Mouse (Mus musculus): ENCODE data around the gene Gm6614.
"Not testable (repeated sequence)": the region's sequence is repeated elsewhere in the genome, so short reads cannot be mapped to it uniquely, and the experiment has no call there.

Gene Gm6614

DNA sequence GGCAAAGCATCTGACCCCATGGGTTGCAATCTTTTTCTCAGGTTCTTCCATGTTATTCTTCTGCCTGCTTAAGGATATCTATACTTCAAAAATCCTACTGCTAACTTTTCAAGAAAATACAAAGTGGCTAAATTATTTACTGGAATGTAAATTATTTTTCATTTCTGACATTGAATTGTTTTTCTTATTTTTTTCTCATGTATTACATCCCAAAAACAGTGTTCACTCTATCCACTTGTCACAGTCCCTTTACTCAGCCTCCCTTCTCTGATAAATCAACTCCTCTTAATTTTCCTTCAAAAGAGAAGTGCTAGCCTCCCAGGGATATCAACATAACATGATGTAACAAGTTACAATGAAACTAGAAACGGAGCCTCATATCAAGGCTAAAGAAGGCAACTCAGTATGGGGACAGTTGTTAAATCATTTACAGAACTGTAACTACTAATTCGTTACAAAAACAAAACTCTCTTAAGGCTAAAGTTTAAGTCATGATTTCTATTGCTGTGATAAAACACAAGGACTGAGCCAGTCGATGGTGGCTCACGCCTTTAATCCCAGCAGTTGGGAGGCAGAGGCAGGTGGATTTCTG lies at the start of gene Gm6614:
Gm6614 (minus strand) TSS at position 51 of the 592 bp plus-strand sequence.
- no peak for DNase-seq (ENCODE audit: low read depth, low spot score)

DNA sequence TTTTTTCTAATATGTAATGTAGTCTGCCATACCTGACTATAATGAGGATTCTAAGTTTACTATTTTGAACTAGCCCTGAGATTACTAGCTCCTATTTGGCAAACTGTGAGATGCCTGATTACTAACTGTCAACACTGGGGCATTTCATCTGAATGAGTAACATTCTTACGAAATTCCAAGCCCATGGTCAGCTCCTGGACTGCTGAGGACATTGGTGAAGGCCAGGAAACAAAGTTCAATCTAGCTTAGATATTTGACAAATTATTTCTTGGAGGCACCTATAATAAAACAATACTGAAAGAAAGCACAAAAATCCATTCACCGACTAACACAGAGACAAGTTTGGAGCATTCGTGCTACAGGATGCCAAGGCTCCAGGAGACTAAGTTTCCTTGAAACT lies 47.1 kb upstream of the Gm6614 start:
- DNase-seq (ENCODE audit: low read depth, low spot score) = not testable (repeated sequence)

DNA sequence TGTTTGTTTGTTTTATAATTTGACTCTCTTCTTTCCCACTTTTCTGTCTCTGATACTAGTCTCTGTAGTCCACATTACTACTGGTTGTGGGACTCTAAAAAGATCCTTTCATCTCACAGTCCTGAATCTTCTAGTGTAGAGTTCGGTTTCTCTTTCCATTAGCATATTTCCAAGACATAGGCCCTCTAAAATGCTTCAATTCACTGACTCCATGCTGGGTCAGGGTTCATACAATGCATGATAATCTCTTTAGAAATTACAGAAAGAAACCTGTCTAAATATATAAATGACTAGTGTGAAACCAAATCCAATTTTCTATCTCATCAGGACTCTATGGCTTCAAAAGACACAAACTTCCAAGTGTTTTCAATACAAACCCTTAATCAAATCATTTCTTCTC lies 36.5 kb upstream of the Gm6614 start:
- no peak for DNase-seq (ENCODE audit: low read depth, low spot score)

DNA sequence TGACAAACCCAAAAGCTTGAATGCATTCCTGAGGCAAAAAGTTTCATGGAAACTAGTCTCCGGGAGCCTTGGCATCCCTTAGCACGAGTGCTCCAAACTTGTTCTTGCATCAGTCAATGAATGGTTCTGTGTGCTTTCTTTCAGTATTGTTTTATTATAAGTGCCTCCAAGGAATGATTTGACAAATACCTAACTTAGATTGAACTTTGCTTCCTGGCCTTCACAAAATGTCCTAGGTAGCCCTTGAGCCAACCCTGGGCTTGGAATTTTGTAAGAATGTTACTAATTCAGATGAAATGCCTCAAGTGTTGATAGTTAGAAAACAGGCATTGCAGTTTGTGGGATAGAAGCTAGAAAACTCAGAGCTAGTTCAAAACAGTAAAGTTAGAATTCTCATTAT lies 34.5 kb upstream of the Gm6614 start:
- DNase-seq (ENCODE audit: low read depth, low spot score) = no peak

DNA sequence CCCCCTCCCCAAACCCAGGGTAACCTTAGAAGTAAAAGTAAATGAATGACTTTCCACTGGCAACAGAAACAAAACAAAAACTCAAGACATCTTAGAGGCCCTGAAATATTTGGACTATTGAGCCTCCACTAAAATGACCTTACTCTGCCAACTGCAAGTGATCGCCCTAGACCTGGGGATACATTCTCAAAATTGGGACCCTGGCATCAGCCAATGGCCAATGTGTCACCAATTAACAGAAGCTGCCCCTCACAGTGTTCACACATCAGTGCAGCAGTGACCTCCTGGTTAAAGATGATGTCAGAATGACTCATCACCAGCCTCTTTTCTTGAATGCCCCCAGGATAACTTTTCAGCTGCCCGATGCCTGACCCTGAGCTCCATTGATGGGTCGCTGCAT lies 30.7 kb upstream of the Gm6614 start:
- DNase-seq (ENCODE audit: low read depth, low spot score) = no peak

DNA sequence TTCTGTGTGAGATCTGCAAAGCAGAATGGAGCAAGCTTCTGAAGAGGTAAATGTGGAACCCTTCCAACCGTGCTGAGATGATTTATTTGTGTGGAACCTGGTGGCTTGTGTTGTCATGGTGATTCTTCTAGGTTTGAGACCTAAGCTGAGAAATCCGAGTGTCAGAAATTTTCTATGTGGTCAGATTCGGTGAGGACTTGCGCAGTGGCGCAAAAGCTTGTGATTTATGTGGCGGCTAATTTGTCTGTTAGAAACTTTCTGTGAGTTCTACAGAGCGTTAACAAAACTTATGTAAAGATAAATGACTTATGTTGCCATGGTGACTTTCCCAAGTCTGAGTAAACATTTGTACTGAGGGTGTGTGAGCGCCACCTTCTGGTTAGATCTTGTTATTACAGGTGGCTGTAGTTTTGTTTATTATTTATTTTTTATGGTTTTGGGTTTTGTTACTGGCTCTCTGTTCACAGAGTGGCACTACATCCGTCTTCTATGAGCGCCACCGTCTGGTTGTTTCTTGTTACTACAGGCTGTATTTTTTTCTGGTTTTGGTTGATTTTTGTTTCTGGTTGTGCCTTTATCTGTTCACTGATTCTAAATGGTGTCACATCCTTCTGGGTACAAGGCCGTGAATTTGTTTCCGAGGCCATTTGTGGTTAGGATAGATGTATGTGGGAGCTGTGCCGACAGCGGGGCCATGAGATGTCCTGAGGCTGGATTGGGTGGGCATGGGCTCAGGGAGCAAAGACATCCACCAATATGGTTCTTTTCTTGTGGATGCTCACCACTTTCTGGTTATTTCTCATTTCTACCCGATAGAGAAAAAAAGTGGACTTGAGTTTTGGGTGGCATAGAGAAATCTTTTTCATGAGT lies 29.3 kb upstream of the Gm6614 start:
- no peak for DNase-seq (ENCODE audit: low read depth, low spot score)

DNA sequence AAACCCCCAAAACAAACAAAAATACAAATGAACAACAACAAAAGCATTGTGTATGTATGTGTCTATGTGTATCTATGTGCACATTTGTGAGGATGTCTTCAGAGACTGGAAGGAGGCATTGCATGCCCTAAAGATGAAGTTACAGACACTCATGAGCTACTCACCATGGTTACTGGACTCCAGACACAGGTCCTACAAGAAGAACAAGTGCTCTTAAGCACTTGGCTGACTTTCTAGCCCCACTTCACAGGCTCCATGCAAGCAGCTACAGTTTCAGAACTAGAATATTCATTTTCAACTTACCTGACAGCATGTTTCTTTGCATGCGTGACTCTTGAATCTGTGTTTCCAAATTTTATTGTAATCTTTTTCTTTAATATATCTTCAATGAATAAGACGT lies 24.6 kb upstream of the Gm6614 start:
- no peak for DNase-seq (ENCODE audit: low read depth, low spot score)

DNA sequence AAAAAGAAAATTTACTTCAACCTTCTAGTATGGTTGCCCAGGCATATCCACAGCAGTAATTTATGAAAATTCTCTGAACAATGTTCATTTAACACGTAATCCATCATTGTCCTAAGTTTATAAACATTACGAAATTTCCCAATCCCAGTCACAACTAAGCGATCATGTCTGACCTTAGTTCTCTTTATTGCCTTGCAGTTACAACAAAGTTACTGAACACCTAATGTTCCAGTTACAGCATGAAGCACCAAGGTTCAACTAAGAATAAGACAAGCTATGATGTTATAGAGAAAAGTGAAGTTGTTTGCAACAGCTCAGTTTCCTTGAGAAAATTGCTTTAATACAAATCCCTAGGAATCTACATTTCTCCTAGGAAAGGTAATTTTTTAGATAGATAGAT lies 10.5 kb upstream of the Gm6614 start:
- no peak for DNase-seq (ENCODE audit: low read depth, low spot score)

DNA sequence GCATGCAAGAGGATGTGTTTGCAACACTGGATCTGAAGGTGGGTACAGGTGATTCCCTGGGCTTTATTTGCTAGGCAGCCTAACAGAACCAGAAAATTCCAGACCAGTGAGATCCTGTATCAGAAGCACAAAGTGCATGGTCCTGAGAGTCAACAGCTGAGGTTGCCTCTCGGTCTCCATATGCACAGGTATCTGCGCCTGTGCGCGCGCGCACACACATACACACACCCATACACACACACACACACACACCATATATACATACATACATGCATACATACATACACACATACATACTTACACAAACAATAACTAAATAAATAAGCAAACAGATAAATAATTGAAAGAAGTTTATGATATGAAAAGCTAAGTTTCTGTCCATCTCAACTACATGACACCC lies 24.4 kb downstream of the Gm6614 start:
- DNase-seq (ENCODE audit: low read depth, low spot score) = no peak

DNA sequence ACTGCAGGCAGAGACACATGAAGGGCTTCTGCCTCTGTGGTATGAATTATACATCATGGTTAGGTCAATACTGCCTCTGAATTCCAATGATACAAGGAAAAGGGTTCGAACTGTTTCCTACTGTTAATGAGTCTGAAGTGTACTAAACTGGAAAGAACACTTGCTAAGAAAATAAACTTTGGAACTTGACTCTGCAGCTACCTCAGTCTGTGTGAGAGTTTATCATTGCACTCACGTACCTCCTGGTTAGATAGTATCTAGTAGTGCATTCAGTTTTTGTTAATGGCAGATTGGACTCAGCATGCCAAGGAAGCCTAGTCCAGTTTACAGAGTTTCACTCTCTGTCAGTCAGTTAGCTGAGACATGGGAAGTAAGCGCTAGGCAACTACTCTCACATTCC lies 26.6 kb downstream of the Gm6614 start:
- no peak for DNase-seq (ENCODE audit: low read depth, low spot score)

DNA sequence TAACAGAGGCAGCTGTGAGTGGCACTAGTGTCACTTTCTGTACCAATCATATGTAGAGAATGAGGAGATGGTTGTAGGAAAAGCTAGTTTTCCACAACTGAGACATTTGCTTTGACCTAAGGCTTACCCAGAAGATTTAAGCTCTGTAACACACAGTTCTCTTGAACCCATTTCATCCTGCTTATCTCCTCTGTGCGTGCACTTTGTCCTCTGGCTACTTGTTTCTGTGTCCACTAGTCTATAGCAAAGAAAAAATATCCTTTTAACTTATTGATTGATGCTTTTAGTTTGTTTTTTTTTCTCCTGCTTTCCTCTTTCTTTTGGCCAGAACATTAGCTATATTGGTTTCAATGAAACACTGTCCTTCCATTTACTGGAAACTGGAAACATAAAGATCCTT lies 48.8 kb downstream of the Gm6614 start:
- DNase-seq (ENCODE audit: low read depth, low spot score) = no peak

DNA sequence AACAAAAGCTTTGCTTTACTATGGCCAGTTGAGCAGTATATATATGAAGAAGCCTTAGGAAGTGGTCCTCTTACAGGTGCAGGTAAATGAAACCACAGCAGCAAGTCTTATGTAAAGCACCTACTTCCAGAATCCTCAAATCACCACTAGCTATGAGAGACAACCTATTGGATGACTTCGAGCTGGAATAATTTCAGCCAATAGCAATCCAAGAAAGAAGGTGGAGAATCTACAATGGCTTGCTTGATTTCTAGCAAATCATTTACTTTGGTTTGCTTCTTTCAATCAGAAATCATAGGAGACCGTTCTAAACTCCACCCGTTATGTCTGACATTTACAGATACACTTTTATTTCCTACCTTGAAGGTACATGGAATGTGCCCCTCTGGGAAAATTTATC lies 49.4 kb downstream of the Gm6614 start:
- DNase-seq (ENCODE audit: low read depth, low spot score) = no peak

DNA sequence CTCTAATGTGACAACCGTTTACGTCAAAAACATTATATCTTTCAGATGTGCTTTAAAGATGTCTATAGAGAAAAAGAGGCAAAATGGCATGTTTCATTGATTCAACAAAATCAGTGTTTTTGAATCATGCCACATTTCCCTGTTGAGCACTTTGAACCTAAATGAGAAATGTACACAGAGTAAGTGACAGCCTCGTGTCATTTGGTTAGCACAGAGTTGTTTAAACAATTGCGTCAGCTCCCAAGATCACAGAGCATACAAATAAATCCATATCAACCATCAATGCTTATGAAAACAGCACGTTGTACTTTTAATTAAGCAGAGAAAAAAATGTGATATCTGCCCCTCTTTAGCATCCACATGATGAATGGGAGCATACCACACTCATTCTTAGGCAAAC lies 50.7 kb downstream of the Gm6614 start:
- no peak for DNase-seq (ENCODE audit: low read depth, low spot score)

DNA sequence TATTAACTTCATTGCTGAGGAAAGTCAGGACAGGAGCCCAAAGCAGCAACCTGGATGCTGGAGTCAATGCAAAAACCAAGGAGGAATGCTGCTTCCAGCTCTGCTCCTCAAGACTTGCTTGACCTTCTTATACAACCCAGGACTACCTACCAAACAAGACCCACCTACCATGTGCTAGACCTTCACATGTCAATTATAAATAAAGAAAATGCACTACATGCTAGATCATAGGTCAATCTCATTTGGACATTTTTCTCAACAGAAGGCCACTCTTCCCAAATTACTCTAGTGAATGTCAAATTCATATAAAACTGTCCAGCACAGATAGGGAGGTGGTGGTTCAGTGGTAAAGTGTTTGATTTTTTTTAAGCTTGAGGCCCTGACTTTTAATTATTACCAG lies 64.4 kb downstream of the Gm6614 start, which contains the start of gene Slco1a1:
Slco1a1 (minus strand) TSS at position 101 of the 400 bp plus-strand sequence.
- no peak for DNase-seq (ENCODE audit: low read depth, low spot score)

DNA sequence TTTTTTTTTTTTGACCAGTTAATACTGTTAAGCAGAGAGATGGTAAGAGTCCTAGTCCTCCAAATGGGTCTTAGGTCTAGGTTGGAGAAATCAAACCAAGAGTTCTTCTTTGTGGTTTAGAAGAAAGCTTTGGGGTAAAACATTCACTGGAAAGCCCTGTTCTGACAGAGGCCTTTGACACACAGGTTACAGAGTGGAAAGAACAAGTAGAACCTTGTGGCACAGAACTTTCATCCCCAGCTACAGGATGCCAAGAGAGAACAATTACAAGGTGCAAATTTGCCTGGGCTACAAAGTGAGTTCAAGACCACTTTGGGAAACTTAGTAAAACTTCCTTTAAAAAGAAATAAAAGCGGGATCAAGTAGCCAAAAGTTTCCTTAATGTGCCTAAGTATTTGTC lies 70.8 kb downstream of the Gm6614 start:
- no peak for DNase-seq (ENCODE audit: low read depth, low spot score)
